Mouse (Mus musculus) forebrain, embryonic 14.5 days (tissue): ENCODE data around the gene Rbm4. TPM values are rescaled to one million over a fixed set of nuclear protein-coding genes. Genes with fewer than 3 reads are reported as not detected.

Experiments
- ATAC-seq: fragments of 200-750 bp; cut with Nextera tagmentation; 2 replicates; pipeline ENCODE4 v1.8.0; 2017; ENCODE audit warnings: mild to moderate bottlenecking, moderate library complexity
- DNase-seq: peaks from one replicate; pipeline ENCODE4 v3.0.0-alpha.2; 2015; ENCODE audit warnings: low spot score
- H3K27ac ChIP-seq: fragments of 300-500 bp; sonication (generic); 2 replicates; pipeline ENCODE4 v1.5.1; 2014; ENCODE audit warnings: low read depth, mild to moderate bottlenecking, control low read depth, low read length, moderate library complexity
- H3K27me3 ChIP-seq: fragments of 300-500 bp; sonication (generic); replicated peaks from 2 replicates; pipeline ENCODE4 v1.6.1; 2014; ENCODE audit warnings: low read length, control low read depth, mixed read lengths; ENCODE audit not compliant: control insufficient read depth, insufficient read depth
- H3K36me3 ChIP-seq: fragments of 300-500 bp; sonication (generic); 2 replicates; pipeline ENCODE4 v1.6.1; 2014; ENCODE audit warnings: low read length, control low read depth; ENCODE audit not compliant: control insufficient read depth, insufficient read depth
- H3K4me1 ChIP-seq: fragments of 300-500 bp; sonication (generic); 2 replicates; pipeline ENCODE4 v1.6.1; 2014; ENCODE audit warnings: antibody characterized with exemption, low read length, control low read depth; ENCODE audit not compliant: control insufficient read depth, insufficient read depth
- H3K4me2 ChIP-seq: fragments of 300-500 bp; sonication (generic); 2 replicates; pipeline ENCODE4 v1.6.1; 2014; ENCODE audit warnings: mild to moderate bottlenecking, control low read depth, low read length
- H3K4me3 ChIP-seq: fragments of 300-500 bp; sonication (generic); 2 replicates; pipeline ENCODE4 v1.5.1; 2014; ENCODE audit warnings: low read depth, low read length, control low read depth
- H3K9ac ChIP-seq: fragments of 300-500 bp; sonication (generic); 2 replicates; pipeline ENCODE4 v1.6.1; 2014; ENCODE audit warnings: mild to moderate bottlenecking, low read length, control low read depth, moderate library complexity
- H3K9me3 ChIP-seq: fragments of 300-500 bp; sonication (generic); replicated peaks from 2 replicates; pipeline ENCODE4 v1.6.1; 2016; ENCODE audit warnings: low read length, control low read depth, mixed read lengths; ENCODE audit not compliant: control insufficient read depth
- WGBS: fragments of 180-500 bp; shearing (Covaris S2); extraction: QIAGEN DNeasy Blood & Tissue Kit; methylation state at CpG from one replicate; pipeline ENCODE4 v1.1.7; 2014; 5-methylcytosine and 5-hydroxymethylcytosine counted together
- polyA plus RNA-seq: library from polyadenylated mRNA; unstranded; fragments of >200 nt; fragmentation: Nextera tagmentation; extraction: Ambion mirVana; gene quantifications from 2 replicates; pipeline ENCODE4 v1.2.1, GENCODE M21; 2014

Gene Rbm4
- polyA plus RNA-seq, 1 experiment from 2014 or later, result 132 TPM

DNA sequence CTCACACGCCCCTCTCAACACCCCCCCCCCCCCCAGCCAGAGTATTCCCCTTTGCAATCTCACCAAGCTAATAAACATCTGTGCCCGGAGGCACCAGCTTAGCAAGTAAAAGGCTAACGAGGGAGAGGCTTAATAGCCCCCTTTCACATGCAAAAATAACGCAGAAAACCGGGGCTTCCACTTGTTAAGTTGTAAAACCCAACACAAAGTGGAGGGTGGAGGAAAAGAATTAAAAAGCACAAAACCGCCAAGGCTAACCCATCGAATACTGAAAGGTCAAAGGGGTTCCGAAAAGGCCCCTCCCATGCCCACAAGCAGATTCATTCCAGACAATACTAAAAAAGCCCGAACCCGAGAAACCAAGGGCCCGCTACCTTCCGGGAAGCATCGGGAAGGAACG lies 16.6 kb upstream of the Rbm4 start:
- no peak for ATAC-seq

GRCm38 (mm10) chr19:4803283-4803682 lies 9.6 kb upstream of the Rbm4 start:
- H3K36me3 ChIP-seq, result peaks cover 53% of the 10 kb centered on the region
- 83% methylated on average over 10 of the region's 10 CpGs for WGBS

More for the DNA sequence above, 16.6 kb upstream of the Rbm4 start:
- no peaks in the 10 kb centered on the region for H3K27me3 ChIP-seq
- H3K4me2 ChIP-seq, result peak overlapping the region; percentile 88
- DNase-seq, result no peak
- H3K9me3 ChIP-seq, result 0 out of 2 replicates have a peak, but pooled peaks cover under 1% of the 10 kb centered on the region
- H3K36me3 ChIP-seq, result no peaks in the 10 kb centered on the region
- H3K9ac ChIP-seq, result peak overlapping the region; percentile 84
- peak overlapping the region; percentile 87; the same call in 1 of the 2 replicates for H3K27ac ChIP-seq
- H3K4me1 ChIP-seq, result peaks cover 17% of the 10 kb centered on the region
- WGBS, result under 1% methylated on average over 14 of the region's 14 CpGs
- H3K4me3 ChIP-seq, result peak overlapping the region; percentile 79

GRCm38 (mm10) chr19:4802691-4803091 lies 9.0 kb upstream of the Rbm4 start:
- H3K27me3 ChIP-seq, result no peaks in the 10 kb centered on the region
- no peaks in the 10 kb centered on the region for H3K4me1 ChIP-seq
- H3K27ac ChIP-seq, result no peak overlapping the region
- DNase-seq, result no peak
- no peak overlapping the region for H3K9ac ChIP-seq
- 93% methylated on average over 7 of the region's 7 CpGs for WGBS
- no peaks in the 10 kb centered on the region for H3K9me3 ChIP-seq
- H3K4me3 ChIP-seq, result no peak overlapping the region
- ATAC-seq, result no peak
- peaks cover 57% of the 10 kb centered on the region for H3K36me3 ChIP-seq
- no peak overlapping the region for H3K4me2 ChIP-seq

More at GRCm38 (mm10) chr19:4803283-4803682, 9.6 kb upstream of the Rbm4 start:
- no peak overlapping the region for H3K27ac ChIP-seq
- DNase-seq (no peak), ATAC-seq (no peak)
- no peaks in the 10 kb centered on the region for H3K9me3 ChIP-seq
- no peaks in the 10 kb centered on the region for H3K27me3 ChIP-seq
- peaks cover under 1% of the 10 kb centered on the region; the same call in 1 of the 2 replicates for H3K4me1 ChIP-seq
- H3K4me2 ChIP-seq, result no peak overlapping the region
- no peak overlapping the region for H3K9ac ChIP-seq
- H3K4me3 ChIP-seq, result no peak overlapping the region

DNA sequence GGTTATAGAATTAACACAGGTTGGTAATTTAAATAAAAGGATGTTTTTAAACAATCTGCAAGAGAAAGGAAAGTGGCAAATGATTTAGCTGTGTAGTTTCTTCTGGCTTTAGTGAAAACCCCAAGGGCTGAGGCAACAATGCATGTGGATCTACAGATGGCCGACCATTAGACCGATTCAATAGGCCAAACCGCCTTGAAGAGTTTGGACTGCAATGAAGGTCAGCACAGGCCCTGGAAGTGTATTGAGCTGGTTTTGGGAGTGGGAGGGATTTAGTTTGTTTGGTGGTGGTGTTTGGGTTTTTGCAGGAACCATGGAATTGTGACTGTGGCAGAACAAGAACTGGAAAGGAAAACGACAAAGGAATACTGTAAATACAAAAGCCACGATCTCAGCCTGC lies 5.4 kb upstream of the Rbm4 start:
- Histone ChIP-seq H3K4me2 (no peak overlapping the region), H3K9me3 (no peaks in the 10 kb centered on the region), H3K4me1 (peaks cover 4% of the 10 kb centered on the region), H3K27ac (no peak overlapping the region), H3K36me3 (peaks cover 59% of the 10 kb centered on the region), H3K27me3 (no peaks in the 10 kb centered on the region), H3K4me3 (no peak overlapping the region), H3K9ac (no peak overlapping the region)
- 92% methylated on average over 5 of the region's 5 CpGs for WGBS
- ATAC-seq, result no peak
- DNase-seq, result no peak

GRCm38 (mm10) chr19:4797846-4798245 lies 4.1 kb upstream of the Rbm4 start:
- no peak for ATAC-seq
- no peaks in the 10 kb centered on the region for H3K9me3 ChIP-seq
- H3K36me3 ChIP-seq, result peaks cover 48% of the 10 kb centered on the region
- no peaks in the 10 kb centered on the region for H3K27me3 ChIP-seq
- no peak for DNase-seq
- H3K4me3 ChIP-seq, result no peak overlapping the region
- 97% methylated on average over 2 of the region's 2 CpGs for WGBS
- H3K4me2 ChIP-seq, result no peak overlapping the region
- no peak overlapping the region for H3K27ac ChIP-seq
- H3K4me1 ChIP-seq, result peaks cover 6% of the 10 kb centered on the region
- H3K9ac ChIP-seq, result no peak overlapping the region

DNA sequence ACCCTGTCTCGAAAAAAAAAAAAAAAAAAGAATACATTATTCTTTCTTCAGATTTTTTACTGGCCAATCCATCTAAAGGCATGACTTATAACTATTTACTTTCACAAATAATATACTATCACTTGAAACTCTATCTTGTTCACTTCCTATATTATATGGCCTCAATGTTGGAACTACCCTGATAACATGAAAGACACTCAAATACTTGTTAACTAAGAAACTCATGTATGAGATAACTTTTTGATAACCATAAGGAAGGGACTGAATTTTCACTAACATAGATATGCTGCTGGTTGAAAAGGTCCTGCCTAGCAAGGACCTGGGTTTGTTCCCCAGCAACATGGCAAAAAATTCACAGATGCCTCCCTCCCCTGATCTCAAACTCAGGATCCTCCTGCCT lies 2.2 kb upstream of the Rbm4 start:
- Histone ChIP-seq H3K27me3 (no peaks in the 10 kb centered on the region), H3K9me3 (no peaks in the 10 kb centered on the region), H3K36me3 (peaks cover 40% of the 10 kb centered on the region), H3K4me2 (no peak overlapping the region), H3K27ac (no peak overlapping the region), H3K4me3 (no peak overlapping the region), H3K4me1 (peaks cover 18% of the 10 kb centered on the region), H3K9ac (no peak overlapping the region)
- no peak for DNase-seq
- 81% methylated on average over 1 of the region's 1 CpGs for WGBS
- ATAC-seq, result no peak

GRCm38 (mm10) chr19:4793281-4793830 lies 345 bp downstream of the Rbm4 start:
- H3K4me1 ChIP-seq, result peaks cover 35% of the 10 kb centered on the region
- H3K9me3 ChIP-seq, result no peaks in the 10 kb centered on the region
- DNase-seq (no peak), ATAC-seq (peak; percentile 56)
- H3K4me2 ChIP-seq, result peak overlapping the region; percentile 84
- H3K4me3 ChIP-seq, result peak overlapping the region; percentile 78
- no peaks in the 10 kb centered on the region for H3K27me3 ChIP-seq
- H3K9ac ChIP-seq, result peak overlapping the region; percentile 77
- H3K27ac ChIP-seq, result peak overlapping the region; percentile 75
- H3K36me3 ChIP-seq, result peaks cover 38% of the 10 kb centered on the region
- WGBS, result 1% methylated on average over 16 of the region's 16 CpGs

DNA sequence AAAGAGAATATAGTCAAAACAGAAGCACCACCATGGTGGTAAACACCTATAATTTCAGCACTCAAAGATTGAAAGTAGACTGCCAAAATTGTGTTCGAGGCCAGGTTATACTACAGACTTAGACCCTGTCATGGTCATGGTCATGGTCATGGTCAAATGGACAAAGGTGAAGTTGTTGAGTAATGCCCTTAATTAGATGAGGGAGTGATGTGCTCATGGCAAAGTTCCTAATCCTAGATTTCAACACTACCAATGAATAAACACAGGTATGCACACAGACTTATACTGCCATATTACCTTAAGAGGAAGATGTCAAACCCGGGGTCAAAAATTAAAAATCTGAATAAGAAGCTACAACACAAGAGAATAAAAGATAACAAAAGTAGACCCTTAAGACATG lies 7.4 kb downstream of the Rbm4 start:
- H3K4me3 ChIP-seq, result no peak overlapping the region
- no peak overlapping the region for H3K4me2 ChIP-seq
- no peak overlapping the region for H3K9ac ChIP-seq
- 94% methylated on average over 2 of the region's 2 CpGs for WGBS
- peaks cover 24% of the 10 kb centered on the region for H3K4me1 ChIP-seq
- H3K9me3 ChIP-seq, result no peaks in the 10 kb centered on the region
- peaks cover 92% of the 10 kb centered on the region for H3K36me3 ChIP-seq
- no peak overlapping the region for H3K27ac ChIP-seq
- ATAC-seq, result no peak
- no peaks in the 10 kb centered on the region for H3K27me3 ChIP-seq
- no peak for DNase-seq

GRCm38 (mm10) chr19:4785206-4785605 lies 8.5 kb downstream of the Rbm4 start:
- H3K4me1 ChIP-seq, result peaks cover 12% of the 10 kb centered on the region

More at GRCm38 (mm10) chr19:4785206-4785605, 8.5 kb downstream of the Rbm4 start:
- H3K4me2 ChIP-seq, result no peak overlapping the region
- DNase-seq (no peak), ATAC-seq (no peak)
- peaks cover 88% of the 10 kb centered on the region for H3K36me3 ChIP-seq
- H3K9me3 ChIP-seq, result no peaks in the 10 kb centered on the region
- H3K4me3 ChIP-seq, result no peak overlapping the region
- no peak overlapping the region for H3K9ac ChIP-seq
- WGBS, result 93% methylated on average over 7 of the region's 7 CpGs
- no peaks in the 10 kb centered on the region for H3K27me3 ChIP-seq
- H3K27ac ChIP-seq, result no peak overlapping the region
